ENCODE assay signal across 8 mouse cellular contexts in genomic region chr9:30426882-30427632, GRCm38 (mm10). TPM values are rescaled to one million over a fixed set of nuclear protein-coding genes. Genes with fewer than 3 reads are reported as not detected.
DNase-seq lines count a peak whose midpoint lies in the region; ATAC-seq and TF ChIP-seq lines count a peak whose summit lies in the region.

Snx19 (plus strand) TSS chr9:30427108.

- peak within 1 kb of the TSS; percentile 93 for H3K9ac ChIP-seq in embryonic facial prominence, embryonic 14.5 days (ENCODE audit: low read depth, low read length)
- peak within 1 kb of the TSS; percentile 91 for H3K9ac ChIP-seq in limb, embryonic 14.5 days (ENCODE audit: low read depth, low read length, severe bottlenecking)
- H3K9ac ChIP-seq in midbrain, postnatal 0 days (replicated peaks; ENCODE audit: low read length, poor library complexity, severe bottlenecking), result peak within 1 kb of the TSS; percentile 50

- no peaks in the 10 kb centered on the region for H3K9me3 ChIP-seq in embryonic facial prominence, embryonic 14.5 days (ENCODE audit: control insufficient read depth, low read length)
- H3K9me3 ChIP-seq in limb, embryonic 14.5 days (ENCODE audit: control insufficient read depth, low read length), result no peaks in the 10 kb centered on the region
- no peaks in the 10 kb centered on the region for H3K9me3 ChIP-seq in midbrain, postnatal 0 days (ENCODE audit: low read length)

- peak; percentile 97 for ATAC-seq in embryonic facial prominence, embryonic 14.5 days (ENCODE audit: low read depth)
- ATAC-seq in limb, embryonic 14.5 days (ENCODE audit: low FRiP score, low read depth), result peak; percentile 97
- ATAC-seq in midbrain, postnatal 0 days (ENCODE audit: low FRiP score), result peak; percentile 94

- H3K4me2 ChIP-seq in embryonic facial prominence, embryonic 14.5 days (ENCODE audit: low read depth, low read length), result peak within 1 kb of the TSS; percentile 90
- H3K4me2 ChIP-seq in limb, embryonic 14.5 days (replicated peaks; ENCODE audit: low read depth, low read length, severe bottlenecking), result peak within 1 kb of the TSS; percentile 80
- H3K4me2 ChIP-seq in midbrain, postnatal 0 days (ENCODE audit: low read depth, low read length, poor library complexity, severe bottlenecking), result peak within 1 kb of the TSS; percentile 91

- H3K27me3 ChIP-seq in embryonic facial prominence, embryonic 14.5 days (replicated peaks; ENCODE audit: control insufficient read depth, insufficient read depth, low read length), result no peaks in the 10 kb centered on the region
- no peaks in the 10 kb centered on the region for H3K27me3 ChIP-seq in limb, embryonic 14.5 days (ENCODE audit: control insufficient read depth, insufficient read depth, low read length)
- H3K27me3 ChIP-seq in midbrain, postnatal 0 days (ENCODE audit: insufficient read depth, low read length), result no peaks in the 10 kb centered on the region

- 11% methylated on average over 13 of the region's 53 CpGs for WGBS in embryonic facial prominence, embryonic 14.5 days
- WGBS in limb, embryonic 14.5 days, result 4% methylated on average over 52 of the region's 53 CpGs
- WGBS in midbrain, postnatal 0 days, result 4% methylated on average over 50 of the region's 53 CpGs

- no peak within 1 kb of the TSS for H3K27ac ChIP-seq in embryonic facial prominence, embryonic 14.5 days (replicated peaks; ENCODE audit: low read depth, low read length)
- no peak within 1 kb of the TSS for H3K27ac ChIP-seq in limb, embryonic 14.5 days (replicated peaks; ENCODE audit: low read depth, low read length)
- no peak within 1 kb of the TSS for H3K27ac ChIP-seq in midbrain, postnatal 0 days (ENCODE audit: low read depth, low read length)

- peaks cover 21% of the 10 kb centered on the region for H3K4me1 ChIP-seq in embryonic facial prominence, embryonic 14.5 days (ENCODE audit: control insufficient read depth, insufficient read depth, low read length)
- peaks cover 26% of the 10 kb centered on the region for H3K4me1 ChIP-seq in limb, embryonic 14.5 days (ENCODE audit: control insufficient read depth, insufficient read depth, low read length)
- peaks cover 15% of the 10 kb centered on the region; the same call in 1 of the 2 replicates for H3K4me1 ChIP-seq in midbrain, postnatal 0 days (ENCODE audit: insufficient read depth, low read length)

- TF ChIP-seq CTCF in midbrain, postnatal 0 days (IDR thresholded peaks at IDR 0.05), result peak; percentile 94

- H3K36me3 ChIP-seq in embryonic facial prominence, embryonic 14.5 days (ENCODE audit: control insufficient read depth, insufficient read depth, low read length), result peaks cover 10% of the 10 kb centered on the region
- H3K36me3 ChIP-seq in limb, embryonic 14.5 days (ENCODE audit: control insufficient read depth, insufficient read depth, low read length), result peaks cover 2% of the 10 kb centered on the region
- peaks cover under 1% of the 10 kb centered on the region; the same call in 1 of the 2 replicates for H3K36me3 ChIP-seq in midbrain, postnatal 0 days (ENCODE audit: insufficient read depth, low read length)

- peak within 1 kb of the TSS; percentile 82 for H3K4me3 ChIP-seq in embryonic facial prominence, embryonic 14.5 days (ENCODE audit: low read depth, low read length)
- peak within 1 kb of the TSS; percentile 88 for H3K4me3 ChIP-seq in limb, embryonic 14.5 days (replicated peaks; ENCODE audit: low read length)
- peak within 1 kb of the TSS; percentile 59 for H3K4me3 ChIP-seq in midbrain, postnatal 0 days (ENCODE audit: low read depth, low read length)

- peak; percentile 88 for DNase-seq in 3T3-L1 (ENCODE audit: low read depth, low spot score)
- peak; percentile 90 to 96 for DNase-seq in adrenal gland, postnatal 4 days (ENCODE audit: low spot score in 2 of 2)
- peak; percentile 89 for DNase-seq in embryonic facial prominence, embryonic 14.5 days (ENCODE audit: low spot score)
- peak; percentile 87 for DNase-seq in heart, adult 8-10 months (ENCODE audit: low spot score)
- peak; percentile 93 for DNase-seq in kidney, adult 9 months
- DNase-seq in limb, embryonic 14.5 days (ENCODE audit: low spot score), result peak; percentile 91
- DNase-seq in midbrain, postnatal 0 days (ENCODE audit: low spot score), result peak; percentile 91
- peak; percentile 80 to 91 for DNase-seq in spleen, postnatal 14 days (ENCODE audit: low spot score in 2 of 2)

- 0 out of 2 replicates have a peak, but pooled peaks have one; percentile 62 for TF ChIP-seq POLR2A in limb, embryonic 14.5 days (IDR thresholded peaks at IDR 0.05; ENCODE audit: borderline replicate concordance, extremely low read depth, insufficient read depth, insufficient read length)

RNA-seq across cellular contexts. Expression of gene Snx19, which starts in this region (rescaled TPM):
- 10 to 100 TPM; 26.4 to 31.7 TPM for total RNA-seq in adrenal gland, postnatal 4 days (2021)
- polyA plus RNA-seq in embryonic facial prominence, embryonic 14.5 days (2014; fragmentation: Nextera tagmentation; extraction: Ambion mirVana), result 21.0 and 22.4 TPM in 2 replicates
- total RNA-seq in heart, adult 8-10 months (2022), result 10 to 100 TPM; 25.0 to 30.9 (median 27.3) TPM
- polyA plus RNA-seq in limb, embryonic 14.5 days (2012; rRNA removed), result 17.7 and 20.1 TPM in 2 replicates
- 19.1 and 24.3 TPM in 2 replicates for polyA plus RNA-seq in limb, embryonic 14.5 days (2014; fragmentation: Nextera tagmentation; extraction: Ambion mirVana)
- total RNA-seq in midbrain, postnatal 0 days (2014; rRNA removed), result 26.5 and 33.7 TPM in 2 replicates
- polyA plus RNA-seq in midbrain, postnatal 0 days (2015; fragmentation: Nextera tagmentation; extraction: Ambion mirVana), result 17.6 and 17.7 TPM in 2 replicates
